Mouse (Mus musculus): Measurements from ENCODE around the gene Enc1.

- TF ChIP-seq POLR2A (IDR thresholded peaks at IDR 0.05; ENCODE audit: borderline replicate concordance, extremely low read depth, low read depth, low read length), result peak; percentile 81; the same call in 1 of the 2 replicates
- no peak for TF ChIP-seq CTCF (IDR thresholded peaks at IDR 0.05; ENCODE audit: insufficient read depth, low read length)
Measured at GRCm38 (mm10) chr13:97197932-97198562, 42.9 kb upstream of the Enc1 start, which contains the start of gene Hexb.

Data from lung, adult 2 months (tissue).